Mouse (Mus musculus): ENCODE measurements around the gene Mvp.

Gene Mvp

DNA sequence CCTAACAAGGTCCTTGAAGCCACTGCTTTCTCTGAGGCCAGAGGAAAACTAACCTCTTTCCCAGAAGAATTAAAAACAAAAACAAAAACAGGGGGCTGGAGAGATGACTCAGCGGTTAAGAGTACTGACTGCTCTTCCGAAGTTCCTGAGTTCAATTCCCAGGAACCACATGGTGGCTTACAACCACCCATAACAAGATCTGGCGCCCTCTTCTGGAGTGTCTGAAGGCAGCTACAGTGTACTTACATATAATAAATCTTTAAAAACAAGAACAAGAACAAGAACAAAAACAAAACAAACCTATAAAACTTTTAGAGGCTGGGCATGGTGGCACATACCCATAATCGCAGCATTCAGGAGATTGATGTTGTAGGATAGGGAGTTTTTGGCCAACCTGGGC is 18.0 kb downstream of the Mvp start:
- no peak for DNase-seq (ENCODE audit: low spot score in 2 of 2)

DNA sequence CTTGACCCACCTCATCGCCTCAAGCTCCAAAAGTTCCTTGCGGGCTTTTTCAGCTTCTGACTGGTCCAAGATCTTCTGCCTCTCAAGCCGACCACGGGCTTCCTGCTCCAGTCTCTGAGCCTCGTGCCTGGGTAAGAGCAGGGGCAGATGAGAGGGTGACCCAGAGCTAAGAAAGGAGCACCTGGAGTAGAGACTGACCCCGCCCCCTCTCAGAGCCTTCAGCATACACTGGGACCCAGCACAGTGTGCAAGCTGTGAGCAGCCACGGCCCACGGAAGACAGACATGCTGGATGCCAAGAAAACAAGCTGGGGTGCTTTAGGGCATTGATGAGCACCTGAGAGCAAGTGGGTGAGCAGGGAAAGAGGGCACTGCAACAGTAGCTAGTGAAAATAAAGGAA is 25.6 kb downstream of the Mvp start:
- DNase-seq (ENCODE audit: low spot score in 2 of 2) = no peak

DNA sequence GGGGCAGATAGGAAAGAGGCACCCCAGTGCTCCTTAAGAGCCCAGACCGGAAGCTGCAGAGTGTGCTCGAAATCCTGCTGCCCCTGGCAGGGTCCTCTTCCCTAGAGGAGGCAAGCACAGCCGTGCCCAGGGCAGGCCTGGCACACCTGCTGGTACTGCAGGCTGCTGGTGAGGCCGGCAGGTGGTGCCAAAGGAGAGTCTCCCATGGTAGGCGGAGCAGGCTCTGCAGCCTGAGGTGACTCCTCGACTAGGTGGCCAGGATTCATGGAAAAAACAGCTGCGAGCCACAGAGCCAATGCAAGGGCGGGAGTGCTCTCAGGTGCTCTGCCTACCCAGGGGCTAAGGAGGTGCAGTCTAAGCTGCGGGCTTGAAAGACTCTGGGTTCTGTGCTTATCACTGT is 28.1 kb downstream of the Mvp start:
- DNase-seq (ENCODE audit: low spot score in 2 of 2) = peak in 1 of 2 experiments; percentile 15

DNA sequence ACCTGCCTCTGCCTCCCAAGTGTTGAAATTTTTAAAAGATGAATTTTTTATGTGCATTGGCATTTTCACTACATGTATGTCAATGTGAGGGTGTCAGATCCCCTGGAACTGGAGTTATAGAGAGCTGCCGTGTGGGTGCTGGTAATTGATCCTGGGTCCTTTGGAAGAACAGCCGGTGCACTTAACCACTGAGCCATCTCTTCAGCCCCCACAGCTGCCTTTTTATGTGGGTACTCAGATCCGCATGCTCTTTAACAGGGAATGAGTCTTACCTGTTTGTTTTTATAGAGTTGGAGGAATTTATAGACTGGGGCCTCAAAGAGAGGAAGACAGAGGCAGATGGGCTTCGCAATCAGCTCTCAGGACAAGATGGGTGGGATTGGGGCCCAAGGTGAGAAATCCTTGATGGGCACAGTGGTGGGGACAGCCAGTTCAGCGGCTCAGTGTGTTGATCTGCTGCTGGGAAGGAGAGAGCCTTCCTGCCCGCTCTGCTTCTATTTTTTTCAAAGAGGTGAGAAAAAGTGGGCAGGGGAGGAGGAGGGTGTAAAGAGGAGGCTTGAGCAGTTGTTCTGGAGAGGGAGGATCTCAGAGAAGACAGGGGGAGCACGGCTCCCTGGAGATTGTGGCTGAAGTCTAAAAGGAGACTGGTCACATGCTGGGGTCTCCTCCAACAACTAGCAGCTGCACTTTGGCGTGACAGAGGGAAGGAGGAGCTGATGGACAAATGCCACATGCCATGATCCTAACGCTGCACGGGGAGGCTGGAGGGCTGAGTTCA is 29.6 kb downstream of the Mvp start:
- DNase-seq (ENCODE audit: low spot score in 2 of 2) = no peak

DNA sequence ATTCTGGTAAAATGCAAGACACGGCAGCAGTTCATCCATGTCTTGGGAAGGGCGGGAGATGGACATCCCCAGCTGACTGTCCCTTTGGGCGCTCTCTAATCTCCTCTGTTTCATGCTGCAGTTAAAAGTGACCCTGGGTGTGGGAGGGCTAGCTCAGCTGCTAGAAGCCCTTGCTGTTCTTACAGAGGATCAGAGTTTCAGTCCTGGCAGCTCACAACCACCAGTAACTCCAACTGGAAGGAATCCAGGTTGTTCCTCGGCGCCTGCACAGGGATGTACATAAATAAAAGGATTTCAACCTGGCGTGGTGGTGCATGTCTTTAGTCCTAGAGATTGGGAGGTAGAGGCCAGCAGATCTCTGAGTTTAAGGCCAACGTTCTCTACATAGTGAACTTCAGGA is 31.3 kb downstream of the Mvp start:
- no peak for DNase-seq (ENCODE audit: low spot score in 2 of 2)

DNA sequence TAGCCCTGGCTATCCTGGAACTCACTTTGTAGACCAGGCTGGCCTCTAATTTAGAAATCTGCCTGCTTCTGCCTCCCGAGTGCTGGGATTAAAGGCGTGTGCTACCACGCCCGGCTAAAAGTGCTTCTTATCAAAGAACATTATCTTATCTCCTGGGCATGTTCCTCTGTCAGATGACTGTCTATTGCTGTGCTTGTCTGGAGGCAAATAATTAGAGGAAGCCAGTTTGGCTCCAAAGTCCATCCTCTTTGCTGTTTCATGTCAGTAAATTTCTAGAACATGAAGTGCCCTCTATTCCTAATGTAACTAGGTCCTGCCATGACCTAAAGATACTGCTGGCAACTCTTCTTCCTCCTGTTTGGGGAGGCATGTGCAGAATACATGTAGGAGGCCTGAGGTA is 32.4 kb downstream of the Mvp start:
- DNase-seq (ENCODE audit: low spot score in 2 of 2) = no peak

DNA sequence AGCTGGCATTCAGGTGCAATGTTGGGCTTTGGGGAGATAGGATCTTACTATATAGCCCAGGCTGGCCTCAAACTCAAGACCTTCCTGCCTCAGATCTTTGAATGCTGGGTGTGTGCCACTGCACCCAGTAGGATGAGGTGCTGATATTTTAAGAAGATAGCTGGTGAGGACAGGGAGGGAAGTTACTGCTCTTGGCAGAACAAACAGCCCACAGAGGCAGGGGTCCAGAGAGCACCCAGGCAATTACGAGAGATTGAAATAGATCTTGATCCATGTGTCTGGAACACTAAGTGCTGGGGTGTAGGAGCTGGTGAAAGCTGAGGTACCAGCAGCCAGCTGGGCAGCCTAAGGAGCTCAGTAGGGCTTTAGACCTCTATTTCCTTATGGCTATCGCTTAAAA is 32.8 kb downstream of the Mvp start:
- DNase-seq (ENCODE audit: low spot score in 2 of 2) = no peak

DNA sequence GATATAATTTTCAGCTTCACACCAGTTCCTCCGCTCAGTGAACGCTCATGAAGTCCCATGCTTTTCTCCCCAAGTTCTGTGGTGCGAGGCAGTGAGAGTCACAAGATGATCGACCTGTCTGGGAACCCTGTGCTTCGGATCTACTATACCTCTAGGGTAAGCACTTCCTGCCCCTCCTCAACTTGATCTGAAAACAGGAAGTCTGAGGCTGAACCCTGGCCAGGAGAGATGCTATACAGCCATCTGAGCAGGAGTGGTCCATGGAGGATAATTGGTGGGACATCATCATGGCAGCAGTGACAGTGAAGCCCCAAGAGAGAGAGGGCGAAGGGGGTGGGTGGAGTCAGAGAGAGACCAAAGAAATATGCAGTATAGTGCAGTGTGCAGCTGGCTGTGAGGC is 35.6 kb downstream of the Mvp start:
- no peak for DNase-seq (ENCODE audit: low spot score in 2 of 2)

DNA sequence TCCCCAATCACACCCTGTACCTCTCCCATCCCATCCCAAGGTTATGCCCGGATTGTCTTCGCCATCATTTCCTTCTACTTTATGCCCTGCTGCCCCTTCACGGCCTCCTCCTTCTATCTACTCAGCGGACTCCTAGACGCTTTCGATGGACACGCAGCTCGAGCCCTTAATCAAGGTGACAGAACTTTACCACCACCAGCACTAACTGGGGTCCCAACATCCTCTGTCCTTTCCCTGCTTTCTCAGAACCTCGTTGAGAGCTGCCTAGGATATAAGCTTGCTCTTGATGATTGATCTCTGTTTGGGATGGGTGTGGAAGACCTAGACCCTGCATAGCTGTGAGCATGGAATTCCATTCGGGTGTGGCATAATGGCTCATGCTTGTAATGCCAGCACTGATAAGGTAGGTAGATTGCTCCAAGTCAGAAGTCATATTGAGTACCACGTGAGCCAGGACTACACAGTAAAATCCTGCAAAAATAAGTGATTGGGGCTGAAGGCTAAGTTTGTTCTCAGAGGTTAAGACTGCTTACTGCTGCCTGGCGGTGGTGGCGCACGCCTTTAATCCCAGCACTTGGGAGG is 37.5 kb downstream of the Mvp start:
- no peak for DNase-seq (ENCODE audit: low spot score in 2 of 2)

DNA sequence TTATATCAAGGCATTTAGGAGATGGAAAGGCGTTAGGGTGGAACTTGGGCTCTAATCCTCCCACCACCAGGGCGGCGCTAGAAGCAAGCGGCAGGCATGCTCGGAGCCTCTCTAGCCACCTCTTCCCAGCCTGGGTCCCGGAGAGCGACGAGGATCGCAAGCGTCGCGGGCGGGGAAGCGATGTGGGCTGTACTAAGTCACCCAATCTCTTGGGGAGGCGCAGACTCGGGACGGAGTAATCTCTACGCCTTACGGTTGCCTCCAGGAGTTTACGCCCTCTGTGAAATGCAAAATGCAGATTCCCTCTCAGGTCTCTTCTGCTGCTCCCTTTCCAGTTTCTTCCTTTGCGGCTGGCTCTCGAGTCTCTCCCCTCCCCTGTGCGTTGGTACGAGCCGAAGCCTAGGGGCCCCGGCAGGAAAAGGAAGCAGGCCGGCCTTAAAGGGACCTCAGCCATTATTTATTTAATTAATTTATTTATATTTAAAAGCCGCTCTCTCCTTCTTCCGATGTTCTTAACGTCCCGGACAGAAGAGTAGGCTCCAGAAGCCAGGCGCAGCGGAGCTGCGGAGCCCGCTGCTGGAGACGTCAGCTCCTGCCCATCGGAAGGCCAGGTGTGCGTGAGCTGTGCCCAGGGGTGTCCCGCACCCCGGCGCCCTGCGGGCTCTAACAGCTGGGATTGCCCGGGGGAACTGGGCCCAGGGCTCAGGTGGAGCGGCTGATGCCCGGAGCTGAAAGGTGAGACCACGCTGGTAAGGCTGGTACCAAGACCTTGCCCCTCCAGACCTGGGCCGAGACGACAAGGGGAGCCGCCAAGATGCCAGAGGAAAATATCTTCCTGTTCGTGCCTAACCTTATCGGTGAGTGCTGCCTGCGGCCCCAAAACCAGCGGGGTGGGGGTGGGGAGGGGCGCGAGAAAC is 38.2 kb downstream of the Mvp start, which contains the start of gene Cdiptos:
Gene Cdiptos, minus strand, starts transcription at position 149 of the 917 bp plus-strand sequence.
- peak; percentile 90 to 95 for DNase-seq (ENCODE audit: low spot score in 2 of 2)

DNA sequence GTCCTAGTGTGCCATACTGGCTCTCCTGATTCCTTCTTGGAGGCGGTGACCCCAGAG is 38.7 kb downstream of the Mvp start, which contains the start of gene Cdipt:
Gene Cdipt, plus strand, starts transcription at position 22 of the 57 bp plus-strand sequence.
- DNase-seq (ENCODE audit: low spot score in 2 of 2) = no peak

DNA sequence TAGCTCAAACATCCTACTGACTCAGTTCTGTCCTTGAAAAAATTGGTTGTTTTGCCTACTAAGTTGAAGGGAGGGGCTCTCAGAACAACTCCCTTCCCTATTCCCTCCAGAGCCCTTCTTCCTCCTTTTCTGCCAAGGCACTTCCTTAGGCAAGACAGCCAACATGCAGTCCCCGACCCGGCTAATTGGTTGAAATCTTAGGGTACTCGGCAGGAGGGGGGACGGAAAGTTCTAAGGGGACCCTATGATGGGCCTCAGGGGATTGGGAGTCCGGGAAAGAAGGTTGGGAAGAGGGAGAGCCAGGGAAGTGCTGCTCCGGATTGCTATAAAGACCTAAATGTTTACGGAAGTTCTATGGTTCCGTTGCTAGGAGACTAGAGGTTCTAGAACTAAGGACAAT is 38.9 kb downstream of the Mvp start:
- no peak for DNase-seq (ENCODE audit: low spot score in 2 of 2)

DNA sequence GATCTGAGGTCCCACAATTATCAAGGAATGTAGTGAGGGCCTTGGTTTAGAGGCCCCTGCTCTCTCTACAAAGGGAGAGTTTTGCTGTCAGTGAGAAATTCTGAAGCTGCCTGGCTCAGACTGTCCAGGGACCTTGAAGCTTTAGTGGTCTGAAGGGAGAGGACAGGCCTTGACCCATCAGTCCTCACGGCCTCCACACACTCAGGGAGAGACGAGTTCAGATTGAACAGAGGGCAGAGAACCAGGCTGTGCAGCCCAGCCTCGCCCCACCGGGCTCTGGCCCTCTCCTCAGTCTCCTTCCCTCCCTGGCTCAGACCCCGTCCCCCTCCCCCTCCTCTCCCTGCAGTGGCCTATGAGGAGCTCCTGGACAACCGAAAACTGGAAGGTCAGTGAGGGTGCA is 47.1 kb downstream of the Mvp start:
- DNase-seq (ENCODE audit: low spot score in 2 of 2) = no peak

DNA sequence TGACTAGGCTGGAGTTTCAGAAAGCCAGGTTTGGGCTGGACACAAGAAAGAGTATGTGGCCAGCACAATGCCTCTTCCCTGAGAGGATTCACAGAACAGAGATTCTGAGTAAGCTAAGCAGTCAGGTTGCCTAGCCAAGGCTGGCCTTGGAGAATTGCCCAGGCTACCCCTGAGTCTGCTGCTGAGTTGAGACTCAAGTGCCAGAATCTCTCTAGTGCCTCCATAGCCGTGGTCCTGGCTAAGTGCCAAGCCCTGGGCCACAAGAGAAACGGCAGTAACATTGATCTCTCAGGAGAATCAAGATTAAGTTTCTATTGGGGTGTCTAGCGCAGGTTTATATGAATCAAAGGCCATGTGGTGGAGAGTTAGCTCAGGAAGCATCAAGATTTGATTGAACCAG is 48.9 kb downstream of the Mvp start:
- no peak for DNase-seq (ENCODE audit: low spot score in 2 of 2)

DNA sequence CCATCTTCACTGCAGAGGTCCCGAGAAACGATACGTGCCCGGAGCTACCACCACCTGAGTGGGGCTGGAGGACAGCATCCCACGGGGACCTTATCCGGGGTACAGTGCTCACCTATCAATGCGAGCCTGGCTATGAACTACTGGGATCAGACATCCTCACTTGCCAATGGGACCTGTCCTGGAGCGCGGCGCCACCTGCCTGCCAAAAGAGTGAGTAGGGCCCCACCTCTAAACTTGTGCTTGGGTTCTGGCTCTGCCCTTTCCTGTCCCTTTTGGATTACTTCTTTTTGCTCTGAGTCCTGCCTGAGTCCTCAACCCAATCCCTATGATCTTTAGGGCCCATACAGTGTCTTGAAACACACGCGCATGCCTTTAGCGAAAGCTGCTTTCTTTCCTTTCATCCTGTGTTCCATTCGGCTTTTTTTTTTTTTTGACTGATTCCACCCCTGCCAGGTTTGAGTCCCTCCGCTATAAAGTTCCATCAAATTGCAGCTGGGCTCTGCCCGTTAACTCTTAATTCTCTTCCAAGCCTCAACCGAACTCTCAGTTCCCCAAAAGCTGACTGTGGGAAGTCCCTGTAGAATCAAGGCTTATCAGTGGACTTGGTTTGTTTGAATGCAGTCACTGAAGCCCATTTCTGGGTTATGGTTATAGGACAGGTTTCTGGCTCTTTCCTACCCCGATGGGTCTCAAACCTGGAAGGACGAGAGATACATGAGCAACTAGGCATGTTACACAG is 50.7 kb downstream of the Mvp start:
- no peak for DNase-seq (ENCODE audit: low spot score in 2 of 2)

DNA sequence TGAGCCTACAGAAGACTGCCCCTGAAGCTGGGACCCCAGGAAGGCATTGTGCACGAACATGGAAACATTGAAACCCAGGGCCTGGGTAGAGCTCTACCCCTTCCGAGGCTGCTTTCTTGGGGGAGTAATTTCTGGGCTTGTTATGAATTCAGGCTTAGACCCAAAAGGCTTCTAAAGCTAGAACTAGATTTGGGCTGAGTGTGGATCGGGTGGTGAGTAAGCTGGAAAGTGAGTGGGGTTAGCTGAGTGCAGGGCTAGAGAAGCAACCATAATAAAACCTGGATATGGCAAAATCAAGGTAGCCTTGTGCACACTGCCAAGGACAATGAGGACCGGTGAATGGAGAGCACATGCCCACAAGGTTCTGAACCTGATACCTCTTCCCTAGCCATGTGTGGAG is 52.5 kb downstream of the Mvp start:
- DNase-seq (ENCODE audit: low spot score in 2 of 2) = no peak

DNA sequence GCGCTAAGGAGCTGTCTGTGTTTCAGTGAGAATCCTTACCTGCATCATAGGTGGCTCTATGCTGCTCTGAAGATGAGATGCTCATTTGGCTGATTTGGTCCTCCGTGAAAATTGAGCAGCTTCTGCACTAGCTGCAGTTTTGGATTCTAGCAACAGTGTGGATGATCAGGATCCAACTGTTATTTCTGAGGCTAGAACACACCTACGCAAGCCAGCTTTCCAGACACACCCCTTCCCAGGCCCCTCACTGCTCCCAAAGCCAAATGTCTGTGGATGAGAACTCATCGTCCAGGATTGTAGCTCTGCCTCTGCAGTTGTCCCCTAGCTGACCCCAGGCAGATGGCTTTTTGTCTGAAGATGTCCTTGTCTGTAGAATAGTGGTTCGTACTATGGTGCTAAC is 53.3 kb downstream of the Mvp start:
- DNase-seq (ENCODE audit: low spot score in 2 of 2) = no peak

DNA sequence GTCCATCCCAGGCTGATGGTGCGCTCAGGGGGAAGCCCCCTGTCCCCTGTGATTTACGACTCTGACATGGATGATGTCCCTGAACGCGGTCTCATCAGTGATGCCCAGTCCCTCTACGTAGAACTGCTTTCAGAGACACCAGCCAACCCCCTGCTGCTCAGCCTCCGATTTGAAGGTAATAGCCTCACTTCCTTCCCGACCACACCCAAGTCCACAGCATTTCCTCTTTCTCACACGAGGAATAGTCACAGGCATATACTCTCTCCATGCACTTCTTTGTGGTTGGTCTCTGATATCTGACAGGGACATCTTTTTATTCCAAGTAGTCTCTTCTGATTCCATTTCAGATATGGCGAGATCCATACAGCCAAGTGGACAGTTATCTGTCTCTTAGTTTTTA is 54.6 kb downstream of the Mvp start:
- DNase-seq (ENCODE audit: low spot score in 2 of 2) = no peak

DNA sequence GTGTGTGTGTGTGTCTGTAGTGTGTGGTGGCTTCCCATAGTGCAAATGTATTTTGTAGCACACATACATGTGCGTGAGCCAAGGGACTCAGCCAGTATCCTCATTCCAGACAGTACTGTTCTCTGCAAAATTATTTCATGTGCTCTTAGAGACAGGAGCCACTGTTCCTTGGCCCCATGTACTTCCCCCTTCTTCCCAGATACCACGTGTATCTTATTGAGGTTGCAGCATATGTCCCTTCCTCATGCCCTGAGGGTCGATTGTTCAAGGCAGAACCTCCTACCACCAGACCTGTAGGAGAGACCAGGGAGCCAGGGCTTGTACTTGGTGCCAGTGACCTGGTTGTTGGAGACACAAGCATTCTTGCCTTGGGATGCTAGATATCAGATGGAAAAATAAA is 59.3 kb downstream of the Mvp start:
- DNase-seq (ENCODE audit: low spot score in 2 of 2) = no peak

DNA sequence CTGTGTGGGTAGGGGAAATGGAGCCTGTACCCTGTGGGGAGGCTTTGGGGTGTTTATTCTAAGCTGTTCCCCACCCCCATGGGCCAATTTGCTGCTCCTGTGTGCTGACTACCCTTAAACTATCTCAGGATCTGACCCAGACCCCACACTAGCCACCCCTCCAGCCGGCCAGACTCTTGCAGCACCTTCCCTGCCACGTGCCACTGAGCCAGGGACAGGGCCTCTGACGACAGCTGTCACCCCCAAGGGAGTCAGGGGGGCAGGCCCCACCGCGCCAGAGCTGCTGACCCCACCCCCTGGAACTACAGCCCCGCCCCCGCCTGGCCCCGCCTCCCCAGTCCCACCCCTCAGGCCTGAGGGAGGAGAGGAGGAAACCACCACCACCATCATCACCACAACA is 61.8 kb downstream of the Mvp start:
- DNase-seq (ENCODE audit: low spot score in 2 of 2) = no peak

DNA sequence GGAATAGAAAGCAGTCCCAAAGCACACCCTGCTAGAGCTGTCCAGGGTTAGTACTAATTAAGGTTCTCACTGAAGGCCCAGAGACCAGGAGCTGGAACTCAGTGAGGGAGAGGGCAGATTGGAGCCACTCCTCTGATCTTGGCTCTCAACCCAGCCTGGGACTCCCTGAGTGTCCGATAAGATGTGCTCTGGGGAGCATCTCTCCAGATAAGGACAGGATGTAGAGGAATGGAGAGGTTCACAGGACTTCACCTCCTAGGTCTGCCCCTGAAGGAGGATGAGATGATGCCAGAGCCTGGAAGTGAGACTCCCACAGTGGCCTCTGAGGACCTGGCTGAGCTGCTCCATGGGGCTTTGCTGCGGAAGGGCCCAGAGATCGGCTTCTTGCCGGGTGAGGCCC is 62.7 kb downstream of the Mvp start:
- no peak for DNase-seq (ENCODE audit: low spot score in 2 of 2)
